Mouse (Mus musculus) cerebellum, adult 9-11 months (tissue): ENCODE measurements around the gene Rusc2.
A peak's percentile ranks its signal among the peaks of the same experiment; 100 is the strongest.

Experiments used
- DNase-seq: peaks from one replicate; pipeline ENCODE4 v3.0.0; 2022

The Rusc2 gene

DNA sequence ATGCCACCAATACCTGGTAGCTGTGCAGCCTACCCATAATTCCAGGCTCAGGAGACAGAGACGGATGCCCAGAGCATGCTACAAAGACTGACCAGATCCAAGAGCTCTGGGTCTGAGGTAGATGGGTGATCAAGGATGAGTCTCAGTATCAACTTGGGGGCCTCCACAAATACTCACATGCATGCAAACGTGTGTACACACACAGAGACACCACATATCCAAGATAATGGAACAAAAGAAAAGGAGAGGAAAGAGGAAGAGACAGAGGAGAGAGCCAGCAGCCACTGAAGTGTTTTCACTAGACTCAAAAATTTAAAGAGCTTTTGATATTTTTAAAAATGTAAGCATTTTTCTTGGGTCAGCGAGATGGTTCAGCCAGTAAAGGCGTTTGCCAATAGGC, 36.7 kb downstream of the Rusc2 start:
- DNase-seq = no peak

DNA sequence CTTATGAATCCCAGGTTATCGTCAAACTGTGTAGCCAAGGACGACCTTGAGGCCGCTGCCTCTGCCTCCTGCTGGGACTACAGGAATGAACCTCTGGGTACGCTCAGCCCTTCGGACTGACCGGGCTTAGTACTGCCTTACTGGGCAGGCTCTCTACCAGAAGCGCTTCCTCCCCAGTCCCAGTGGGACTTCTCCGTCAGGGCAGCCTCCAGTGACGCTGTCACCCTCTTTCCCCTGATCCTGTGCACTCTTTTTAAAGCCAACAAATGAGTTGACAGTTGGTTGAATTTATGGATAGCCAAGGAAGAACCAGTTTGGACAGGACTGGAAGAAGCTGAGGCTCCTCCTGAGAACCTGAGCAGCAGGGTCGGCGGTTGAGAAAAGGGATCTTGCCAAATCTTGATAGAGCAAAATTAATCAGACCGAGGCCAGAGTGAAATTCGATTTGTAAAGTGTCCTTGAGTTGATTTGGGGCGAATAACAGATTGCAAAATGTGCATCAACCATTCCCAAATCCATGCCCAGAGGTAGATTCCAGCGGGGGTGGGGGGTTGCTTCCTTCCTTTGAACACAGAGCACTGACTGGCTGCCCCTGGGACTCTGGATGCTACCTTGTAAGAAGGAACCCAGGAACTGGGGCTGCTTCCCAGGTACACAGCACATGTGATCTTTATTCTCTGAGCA, 37.3 kb downstream of the Rusc2 start:
- DNase-seq = no peak

DNA sequence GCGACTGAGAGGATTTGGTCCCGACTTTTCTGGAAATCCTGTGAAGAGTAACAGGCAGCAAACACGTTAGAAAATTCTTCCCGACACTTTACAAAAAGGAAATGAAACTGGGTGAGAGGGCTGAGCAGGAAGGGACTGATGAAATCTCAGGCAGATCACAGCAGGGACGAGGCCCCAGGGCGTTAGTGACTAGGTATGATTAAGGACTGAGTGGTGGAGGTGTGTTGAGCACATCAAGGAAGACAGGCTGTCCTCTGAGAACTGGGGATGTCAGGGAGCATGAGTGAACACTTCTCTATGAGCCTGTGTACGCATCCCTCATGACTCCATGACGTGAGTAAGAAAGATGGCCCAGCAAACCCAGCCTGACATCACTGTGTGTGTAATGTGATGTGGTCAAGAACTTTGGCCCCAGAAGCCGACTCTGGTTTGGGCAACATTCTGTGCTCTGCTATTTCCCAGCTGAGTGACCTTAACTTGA, 38.1 kb downstream of the Rusc2 start:
- DNase-seq = no peak

DNA sequence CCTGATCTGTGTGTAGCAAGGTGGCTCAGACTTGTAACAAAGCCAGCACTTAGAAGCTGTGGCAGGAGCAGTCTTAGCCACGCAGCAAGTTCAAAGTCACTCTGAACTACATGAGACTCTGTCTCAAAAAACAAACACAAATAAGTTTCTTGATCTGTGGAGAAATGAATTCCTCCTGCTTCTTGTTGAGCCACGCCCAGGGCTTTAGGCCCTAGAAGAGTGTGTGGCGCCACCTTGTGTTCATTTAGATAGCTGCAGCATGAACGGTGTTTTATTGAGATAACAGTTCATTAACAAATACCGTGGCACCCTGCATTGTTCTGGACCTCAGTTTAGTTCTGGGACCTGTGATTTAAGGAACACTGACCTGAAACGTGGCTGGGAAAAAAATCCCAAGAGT, 38.5 kb downstream of the Rusc2 start:
- DNase-seq = peak; percentile 72

DNA sequence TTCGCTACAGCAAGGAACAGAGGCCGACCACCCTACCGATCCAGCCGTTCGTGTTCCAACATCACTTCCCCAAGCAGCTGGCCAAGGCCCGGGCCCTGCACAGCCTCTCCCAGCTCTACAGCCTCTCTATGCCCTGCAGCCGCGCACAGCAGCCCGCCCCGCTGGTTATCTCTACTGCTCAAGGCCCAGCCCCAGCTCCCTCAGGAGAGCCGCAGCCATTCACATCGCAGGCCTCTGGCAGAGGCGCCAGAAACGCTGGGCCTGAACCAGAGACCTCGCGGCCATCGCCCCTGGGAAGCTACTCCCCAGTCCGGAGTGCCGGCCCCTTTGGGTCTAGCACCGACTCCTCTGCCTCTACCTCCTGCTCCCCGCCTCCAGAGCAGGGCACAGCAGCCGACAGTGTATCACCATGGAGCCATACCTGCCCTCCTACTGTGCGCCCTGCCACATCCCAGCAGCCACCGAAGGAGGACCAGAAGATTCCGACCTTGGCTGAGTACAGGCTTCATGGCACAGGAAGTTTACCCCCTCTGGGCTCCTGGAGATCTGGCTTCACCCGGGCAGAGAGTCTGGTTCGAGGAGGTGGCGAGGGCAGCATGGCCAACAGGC, 40.0 kb downstream of the Rusc2 start:
- DNase-seq = no peak

DNA sequence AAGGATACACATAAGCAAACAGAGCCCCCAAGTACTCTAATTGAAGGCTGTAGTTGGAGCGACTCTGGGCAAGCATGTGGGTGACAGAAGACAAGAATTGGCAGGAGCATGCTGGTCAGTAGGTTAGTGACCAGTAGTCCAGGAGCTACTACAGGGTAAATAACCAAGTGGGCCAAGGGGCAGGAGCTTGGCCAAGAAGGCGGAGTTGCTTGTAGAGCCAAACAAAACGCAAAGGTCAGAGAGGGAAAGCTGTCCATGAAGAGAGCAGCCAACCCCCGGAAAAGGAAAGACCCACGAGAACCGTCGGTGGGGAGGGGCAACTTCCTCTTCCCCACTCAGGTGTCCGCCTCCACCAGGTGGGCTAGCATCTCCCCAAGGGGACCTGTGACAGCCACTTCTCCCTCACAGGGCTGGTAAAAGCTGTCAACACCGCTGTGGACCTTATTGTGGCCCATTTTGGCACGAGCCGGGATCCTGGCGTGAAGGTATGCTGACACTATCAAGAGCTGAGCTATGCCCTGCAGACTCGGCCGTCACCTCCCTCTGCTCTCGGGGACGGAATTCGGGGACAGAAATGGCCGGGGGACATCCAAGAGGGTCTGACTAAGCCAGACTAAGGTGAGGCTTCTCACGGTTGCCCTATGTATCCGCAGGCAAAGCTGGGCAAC, 41.6 kb downstream of the Rusc2 start:
- no peak for DNase-seq

DNA sequence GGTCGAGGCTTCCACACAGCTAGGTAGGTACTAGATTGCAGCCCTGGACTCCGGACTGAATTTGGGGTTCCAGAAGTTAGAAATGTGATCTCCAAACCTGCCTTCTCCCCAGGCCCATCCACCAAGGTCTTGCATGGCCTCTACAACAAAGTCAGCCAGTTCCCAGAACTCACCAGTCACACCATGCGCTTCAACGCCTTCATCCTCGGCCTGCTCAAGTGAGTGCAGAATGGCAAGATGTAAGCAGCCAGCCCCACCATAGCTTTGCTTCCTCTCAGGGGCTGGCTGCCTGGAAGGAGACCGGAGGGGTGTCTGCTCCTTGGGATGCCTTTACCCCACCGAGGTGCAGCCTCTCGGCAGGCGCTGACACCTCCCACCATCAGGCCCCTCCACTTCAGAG, 42.3 kb downstream of the Rusc2 start:
- DNase-seq = no peak

DNA sequence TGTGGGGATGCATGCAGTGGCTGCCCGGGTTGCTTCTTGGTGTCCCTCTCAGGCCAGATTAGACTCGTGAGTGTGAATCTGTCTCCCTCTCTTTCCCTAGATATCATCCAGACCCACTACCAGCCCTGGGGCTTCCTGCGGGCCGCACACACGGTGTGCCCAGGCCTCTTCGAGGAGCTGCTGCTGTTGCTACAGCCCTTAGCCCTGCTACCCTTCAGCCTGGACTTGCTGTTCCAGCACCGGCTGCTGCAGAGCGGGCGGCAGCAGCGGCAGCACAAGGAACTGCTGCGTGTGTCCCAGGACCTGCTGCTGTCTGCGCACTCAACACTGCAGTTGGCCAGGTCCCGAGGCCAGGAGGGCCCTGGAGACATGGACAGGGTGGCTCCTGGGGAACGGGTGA, 43.4 kb downstream of the Rusc2 start:
- DNase-seq = no peak

DNA sequence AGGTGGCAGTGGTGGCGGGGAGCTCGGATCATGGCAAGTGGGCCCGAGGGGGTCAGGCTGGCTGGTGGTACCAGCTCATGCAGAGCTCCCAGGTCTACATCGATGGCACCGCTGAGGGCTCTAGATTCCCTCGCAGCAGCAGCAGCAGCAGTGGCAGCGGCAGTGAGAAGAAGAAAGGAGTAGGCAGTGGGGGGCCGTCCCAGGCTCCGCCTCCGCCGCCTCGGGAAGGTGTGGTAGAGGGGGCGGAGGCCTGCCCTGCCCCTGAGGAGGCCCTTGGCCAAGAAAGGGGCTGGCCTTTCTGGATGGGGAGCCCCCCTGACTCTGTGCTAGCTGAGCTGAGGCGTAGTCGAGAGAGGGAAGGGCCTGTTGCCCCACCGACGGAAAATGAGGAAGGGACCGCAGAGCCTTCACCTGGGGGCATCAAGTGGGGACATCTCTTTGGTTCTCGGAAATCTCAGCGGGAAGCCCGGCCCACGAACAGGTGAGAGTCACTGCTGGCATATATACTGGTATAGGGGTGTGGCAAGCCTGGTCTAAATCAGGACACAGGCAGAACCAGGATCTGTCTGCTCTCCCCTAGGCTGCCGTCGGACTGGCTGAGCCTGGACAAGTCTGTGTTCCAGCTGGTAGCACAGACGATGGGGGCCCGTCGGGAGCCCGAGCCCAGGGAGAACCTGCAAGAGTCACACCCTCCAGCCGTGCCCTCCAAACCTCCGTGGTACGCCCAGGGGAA, 44.0 kb downstream of the Rusc2 start:
- peak; percentile 25 for DNase-seq

DNA sequence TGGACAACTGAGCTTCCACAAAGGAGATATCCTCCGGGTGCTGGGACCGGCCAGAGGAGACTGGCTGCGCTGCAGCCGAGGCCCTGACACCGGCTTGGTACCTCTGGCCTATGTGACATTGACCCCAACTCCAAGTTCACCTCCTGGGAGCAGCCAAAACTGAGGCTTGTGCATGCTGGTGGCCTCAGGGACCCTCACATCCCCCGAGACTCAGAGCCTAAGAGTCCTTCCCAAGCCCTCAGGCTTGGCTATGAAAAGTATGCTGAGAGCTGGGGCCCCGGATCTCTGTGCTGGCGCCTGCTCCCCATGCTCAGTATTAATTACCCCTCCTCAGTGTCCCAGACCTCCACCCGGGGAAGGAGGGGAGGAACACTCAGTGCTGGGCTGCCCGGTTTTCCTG, 44.7 kb downstream of the Rusc2 start:
- no peak for DNase-seq

DNA sequence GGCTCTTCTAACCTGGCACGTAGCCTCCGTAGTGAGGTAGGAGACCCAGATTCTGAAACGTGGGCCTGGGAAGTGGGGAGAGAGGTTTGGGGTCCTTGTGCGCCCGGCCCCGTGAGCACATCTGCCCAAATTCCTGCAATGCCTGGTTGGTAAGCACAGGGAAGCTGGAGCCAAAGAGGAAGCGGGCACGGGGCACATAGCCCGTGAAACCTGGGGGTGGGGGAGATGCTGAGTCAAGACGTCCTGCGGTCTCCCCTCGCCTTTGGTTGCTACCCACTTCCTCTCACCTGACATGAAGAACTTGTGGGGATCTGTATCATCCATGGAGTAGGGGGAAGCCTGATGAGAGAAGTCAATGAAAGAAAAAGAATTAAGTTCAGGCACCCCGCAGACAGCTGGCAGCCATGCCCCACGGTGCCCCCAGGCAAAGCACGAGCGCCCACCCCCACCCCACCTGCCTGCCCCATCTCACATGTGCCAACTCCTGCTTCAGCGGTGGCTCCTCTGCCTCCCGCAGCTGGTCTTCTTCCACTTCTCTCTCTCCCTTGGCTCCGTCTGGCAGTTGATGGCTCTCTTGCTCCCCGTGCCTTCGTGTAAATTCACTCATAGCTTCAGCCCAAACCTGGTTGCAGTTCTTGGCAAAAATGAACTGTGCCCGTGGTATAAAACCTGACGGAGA, 45.9 kb downstream of the Rusc2 start:
- DNase-seq = peak; percentile 20

DNA sequence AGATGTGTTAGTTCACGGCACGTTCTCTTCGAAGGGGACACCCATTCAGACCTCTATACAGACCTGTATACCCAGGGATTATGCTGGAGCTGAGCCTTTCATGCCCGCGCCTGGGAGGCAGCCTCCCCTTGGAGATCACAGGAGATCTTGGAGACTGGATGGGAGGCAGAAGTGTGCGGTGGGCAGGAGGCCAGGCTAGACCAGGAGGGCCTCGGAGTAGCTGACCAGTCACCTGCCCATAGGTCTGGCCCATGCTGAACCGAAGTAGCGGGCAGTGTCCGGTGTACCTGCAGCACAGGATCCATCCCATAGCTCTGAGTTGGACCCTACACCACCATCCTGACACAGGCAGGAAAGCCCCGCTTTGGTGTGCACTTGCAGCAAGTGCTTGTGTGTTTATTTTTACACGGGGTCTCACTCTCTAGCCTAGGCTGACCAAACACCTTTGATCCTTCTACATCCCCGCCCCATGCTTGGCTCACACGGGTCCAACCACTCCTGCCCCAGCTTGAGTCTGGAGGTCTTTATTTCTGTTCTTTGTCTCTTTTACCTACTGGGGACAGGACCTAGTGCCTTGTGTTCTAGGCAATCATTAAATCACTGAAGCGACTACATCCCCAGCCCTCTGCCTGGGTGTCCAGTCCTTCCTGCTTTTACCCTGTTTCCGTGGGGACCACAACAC, 46.5 kb downstream of the Rusc2 start:
- DNase-seq = no peak

DNA sequence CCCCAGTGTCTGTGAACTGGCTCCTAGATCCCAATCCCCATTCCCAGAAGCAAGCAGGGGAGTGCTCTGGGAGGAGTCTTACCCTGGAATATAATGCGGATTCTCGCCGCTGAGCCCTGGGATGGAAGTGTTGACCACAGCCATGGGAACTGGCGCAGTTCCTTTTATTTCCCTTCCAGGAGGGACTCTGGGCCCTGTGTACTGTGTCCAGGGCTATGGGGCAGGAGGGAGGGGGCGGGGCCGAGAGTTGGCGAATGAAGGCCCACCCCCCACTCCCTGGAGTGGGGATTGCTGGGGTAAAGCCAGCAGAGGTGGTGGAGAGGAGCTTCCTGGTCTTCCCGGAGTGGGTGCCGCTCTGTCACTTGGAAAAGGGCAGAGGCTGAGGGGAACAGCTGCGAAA, 47.2 kb downstream of the Rusc2 start, which contains the start of gene Fam166b:
TSS of gene Fam166b (minus strand) at position 189 of the 400 bp plus-strand sequence.
- no peak for DNase-seq

DNA sequence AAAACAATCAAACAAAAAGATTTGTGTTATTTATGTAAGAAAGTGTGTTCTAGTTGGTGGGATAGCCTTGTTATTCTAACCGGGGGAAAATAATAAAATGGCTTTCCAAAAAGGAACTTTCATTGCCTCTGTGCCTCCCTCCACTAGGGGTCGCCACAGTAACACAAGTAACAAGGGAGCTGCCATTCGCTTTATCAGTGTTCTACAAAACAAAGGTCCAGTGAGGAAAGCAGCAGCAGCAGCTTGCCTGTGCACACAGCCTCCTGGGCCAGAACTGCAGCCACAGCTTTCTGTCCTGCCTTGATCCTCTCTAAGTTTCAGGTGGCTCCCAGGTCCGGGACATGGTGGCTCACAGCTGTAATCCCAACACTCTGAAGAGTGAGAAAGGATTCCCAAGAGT, 49.9 kb downstream of the Rusc2 start:
- peak; percentile 82 for DNase-seq

DNA sequence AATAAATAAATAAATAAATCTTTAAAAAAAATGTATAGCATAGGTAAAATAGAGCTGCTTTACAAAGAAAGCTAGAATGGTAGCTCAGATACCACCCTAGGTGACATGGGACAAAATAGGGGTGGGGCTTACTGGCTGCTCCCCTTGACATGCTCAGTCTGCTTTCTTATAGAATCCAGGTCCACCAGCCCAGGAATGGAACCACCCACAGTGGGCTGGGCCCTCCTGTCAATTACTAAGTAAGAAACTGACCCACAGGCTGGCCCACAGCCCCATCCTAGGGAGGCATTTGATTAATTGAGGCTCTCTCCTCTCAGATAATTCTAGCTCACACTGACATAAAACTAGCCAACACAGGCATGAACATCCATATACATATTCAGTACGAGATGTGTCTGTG, 51.1 kb downstream of the Rusc2 start:
- DNase-seq = no peak

DNA sequence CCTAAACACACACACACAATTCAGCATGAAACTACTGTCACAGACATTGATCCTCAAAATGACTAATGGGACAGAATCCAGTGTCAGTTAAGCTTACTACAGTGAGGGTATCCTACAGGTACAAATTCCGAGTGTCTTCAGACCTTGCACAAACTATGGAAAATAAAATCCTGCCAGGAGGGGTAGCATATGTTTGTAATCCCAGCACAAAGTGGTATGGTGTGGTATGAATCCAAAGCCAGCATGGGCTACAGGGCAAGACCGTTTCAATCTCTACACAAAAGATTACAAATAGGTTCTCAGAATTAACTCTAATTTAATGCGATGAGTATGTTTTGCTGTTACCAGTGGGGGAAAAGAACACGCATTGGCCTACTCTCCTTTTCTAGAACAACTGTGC, 59.9 kb downstream of the Rusc2 start, which contains the start of gene Tesk1:
TSS of gene Tesk1 (plus strand) at position 301 of the 400 bp plus-strand sequence.
- no peak for DNase-seq

DNA sequence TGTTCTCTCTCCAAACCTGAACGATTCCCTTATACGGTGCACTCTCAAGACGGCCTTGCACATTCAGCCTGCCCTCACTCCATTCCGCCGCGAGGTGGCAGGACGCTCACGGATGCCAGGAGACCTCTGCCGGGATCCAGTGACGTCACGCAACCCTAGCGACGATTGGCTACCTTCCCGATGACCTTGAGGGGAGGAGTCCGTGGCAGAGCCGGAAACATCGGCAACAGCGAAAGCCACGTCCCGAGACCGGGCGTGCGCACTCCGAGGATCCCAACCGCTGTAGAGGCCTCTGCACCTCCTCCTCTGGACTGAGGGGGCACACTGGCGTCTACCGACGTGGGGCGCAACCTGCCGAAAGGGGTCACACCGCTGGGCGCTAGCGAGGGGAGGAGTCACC, 60.3 kb downstream of the Rusc2 start:
- DNase-seq = peak; percentile 99

DNA sequence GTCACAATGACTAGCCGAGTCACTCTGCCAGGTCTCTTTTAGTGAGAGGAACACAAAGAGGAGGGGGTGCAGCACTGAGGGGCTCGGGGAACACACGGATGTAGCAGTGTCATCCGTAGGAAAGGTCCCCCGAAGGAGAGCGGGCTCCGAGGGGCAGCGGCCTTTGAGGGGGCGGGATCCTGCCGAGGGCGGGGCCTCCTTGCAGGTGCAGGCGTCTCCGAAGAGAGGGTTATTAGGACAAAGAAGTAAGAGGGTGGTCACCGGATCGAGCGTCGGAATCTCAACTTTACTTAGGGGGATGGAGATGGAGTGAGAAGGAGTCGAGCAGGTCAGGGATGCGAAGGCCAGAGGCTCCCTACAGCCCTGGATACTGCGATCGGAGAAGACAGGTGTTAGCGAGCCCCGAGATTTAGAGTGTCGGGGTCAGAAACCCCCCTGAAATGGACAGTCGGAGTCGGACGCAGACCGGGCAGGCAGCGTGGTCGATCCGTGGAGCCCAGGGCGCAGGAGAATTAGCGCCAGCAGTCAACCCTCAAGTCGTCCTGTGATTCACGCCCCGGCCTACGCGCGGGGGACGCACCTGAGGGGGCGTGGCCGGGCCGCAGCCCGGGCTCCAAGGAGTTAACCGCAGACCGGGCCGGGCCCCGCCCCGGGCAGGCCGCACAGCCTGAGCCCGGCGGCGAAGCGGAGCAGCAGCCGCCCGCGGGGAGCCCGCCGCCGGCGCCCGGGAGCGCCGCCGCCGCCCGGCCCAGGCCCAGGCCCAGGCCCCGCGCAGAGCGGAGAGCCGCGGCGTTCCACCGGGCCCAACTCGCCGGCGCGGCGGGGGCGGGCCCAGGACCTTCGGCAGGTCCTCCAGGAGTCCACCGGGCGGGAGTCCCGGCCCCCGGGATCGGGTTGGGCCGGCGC, 60.9 kb downstream of the Rusc2 start:
- DNase-seq = peak; percentile 85

DNA sequence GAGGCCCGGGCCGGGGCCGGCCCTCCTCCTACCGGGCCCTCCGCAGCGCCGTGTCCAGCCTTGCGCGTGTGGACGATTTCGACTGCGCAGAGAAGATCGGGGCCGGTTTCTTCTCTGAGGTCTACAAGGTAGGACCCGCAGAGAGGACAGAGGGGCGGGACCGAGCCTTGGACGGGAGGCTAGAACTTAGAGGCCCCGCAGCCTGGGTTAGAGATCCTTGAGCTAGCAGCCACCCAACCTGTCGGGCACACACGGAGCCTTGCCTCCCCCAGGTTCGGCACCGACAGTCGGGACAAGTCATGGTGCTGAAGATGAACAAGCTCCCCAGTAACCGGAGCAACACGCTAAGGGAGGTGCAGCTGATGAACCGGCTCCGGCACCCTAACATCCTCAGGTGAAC, 61.7 kb downstream of the Rusc2 start:
- peak; percentile 60 for DNase-seq

DNA sequence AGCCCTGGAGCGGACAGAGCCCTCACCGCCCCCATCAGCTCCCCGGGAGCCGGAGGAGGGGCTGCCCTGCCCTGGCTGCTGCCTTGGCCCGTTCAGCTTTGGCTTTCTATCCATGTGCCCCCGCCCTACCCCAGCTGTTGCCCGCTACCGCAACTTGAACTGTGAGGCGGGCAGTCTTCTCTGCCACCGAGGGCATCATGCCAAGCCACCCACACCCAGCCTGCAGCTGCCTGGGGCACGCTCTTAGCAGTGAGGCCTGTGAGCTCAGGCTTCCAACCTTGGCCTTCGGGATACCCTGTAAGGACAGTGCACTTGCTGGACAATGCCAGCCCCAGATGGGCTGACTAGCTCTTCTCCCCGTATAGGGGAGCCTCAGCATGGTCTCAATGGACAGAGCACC, 65.5 kb downstream of the Rusc2 start:
- no peak for DNase-seq

DNA sequence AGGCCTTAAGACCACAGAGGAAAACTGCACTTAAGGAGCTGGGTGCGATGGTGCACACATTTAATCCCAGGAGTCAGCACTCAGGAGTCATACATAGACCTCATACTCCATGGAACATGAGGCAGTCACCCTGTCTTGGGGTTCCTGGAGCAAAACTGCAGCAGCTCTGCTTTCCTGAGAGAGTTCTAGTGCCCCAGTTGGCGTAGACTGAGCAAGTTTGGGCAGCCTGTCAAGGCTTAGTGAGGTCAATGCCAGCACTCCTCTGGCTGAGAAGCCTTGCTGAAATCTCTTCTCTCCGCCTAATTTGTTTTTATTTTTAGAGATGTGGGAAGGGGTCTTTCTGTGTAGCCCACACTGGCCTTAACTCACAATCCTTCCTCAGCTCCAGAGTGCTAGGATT, 66.8 kb downstream of the Rusc2 start:
- DNase-seq = no peak
